Mouse (Mus musculus) C2C12 (cell line): ENCODE measurements around the gene Oxtr.

Experiments
- CEBPB ChIP-seq: IDR thresholded peaks from one replicate; pipeline ENCODE4 v1.6.1; 2011; ENCODE audit warnings: low read depth, mild to moderate bottlenecking, control low read depth, moderate library complexity
- CTCF ChIP-seq: IDR thresholded peaks from one replicate; pipeline ENCODE4 v1.5.1; 2011; ENCODE audit not compliant: control insufficient read depth, insufficient read depth, insufficient read length
- FOSL1 ChIP-seq: IDR thresholded peaks from one replicate; pipeline ENCODE4 v1.8.0; 2011; ENCODE audit warnings: mild to moderate bottlenecking, low read length; ENCODE audit not compliant: poor library complexity, insufficient read depth, severe bottlenecking
- MAX ChIP-seq: IDR thresholded peaks from one replicate; pipeline ENCODE4 v1.6.1; 2011; ENCODE audit warnings: mild to moderate bottlenecking, control low read depth
- MYOD1 ChIP-seq: IDR thresholded peaks from one replicate; pipeline ENCODE4 v1.6.1; 2011; ENCODE audit warnings: low read depth; ENCODE audit not compliant: control insufficient read depth, insufficient read length
- USF1 ChIP-seq: IDR thresholded peaks from one replicate; pipeline ENCODE4 v1.6.1; 2011; ENCODE audit warnings: low read depth, mild to moderate bottlenecking, control low read depth, moderate library complexity

GRCm38 (mm10) chr6:112524459-112524858, 34.7 kb upstream of the Oxtr start:
- TF ChIP-seq FOSL1 (no peak), CTCF (no peak), MAX (no peak), CEBPB (no peak), USF1 (no peak), MYOD1 (no peak)
